Mouse (Mus musculus) CD4-positive naive resting alpha-beta T cell, adult 57 days (primary cell): ENCODE measurements around the gene Phf5a. TPM values are rescaled to one million over a fixed set of nuclear protein-coding genes. Genes with fewer than 3 reads are reported as not detected.

ENCODE experiments used
- total RNA-seq: library from RNA; stranded (reverse); gene quantifications from one replicate; pipeline ENCODE4 v1.2.4, GENCODE M21; 2023

Gene Phf5a
- 69.0 TPM for total RNA-seq

DNA sequence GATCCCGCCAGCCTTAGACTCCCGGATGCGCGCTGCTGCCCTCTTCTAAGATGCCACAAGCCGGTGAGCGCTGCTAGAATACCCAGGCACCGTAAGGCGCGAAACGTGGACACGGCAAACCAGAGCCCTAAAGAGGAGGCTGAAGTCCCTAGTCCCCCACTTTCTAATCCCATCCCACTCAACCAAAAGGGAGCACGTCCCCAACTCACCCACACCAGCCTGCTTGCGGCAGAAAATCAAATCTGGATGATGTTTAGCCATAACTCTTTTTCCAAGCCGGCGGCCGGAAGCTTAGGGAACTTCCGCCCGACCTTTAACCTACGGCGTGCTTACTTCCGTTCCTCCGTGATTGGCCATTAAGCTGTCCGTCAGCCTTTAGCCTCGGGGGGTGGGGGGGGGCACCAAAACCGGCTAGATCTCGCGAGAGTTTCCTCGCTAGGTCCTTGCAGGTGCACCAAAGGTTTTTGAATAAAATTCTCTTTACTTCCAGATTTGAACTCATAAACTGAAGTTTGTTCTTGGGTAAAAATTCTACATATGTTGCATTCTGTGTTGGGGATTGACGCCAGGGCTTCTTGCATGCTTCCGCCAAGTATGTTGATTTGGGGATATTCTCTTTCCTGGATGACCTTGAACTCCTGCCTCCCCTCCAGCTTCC, at the start of gene Phf5a:
TSS of gene Phf5a (minus strand) at position 308 of the 658 bp plus-strand sequence.

DNA sequence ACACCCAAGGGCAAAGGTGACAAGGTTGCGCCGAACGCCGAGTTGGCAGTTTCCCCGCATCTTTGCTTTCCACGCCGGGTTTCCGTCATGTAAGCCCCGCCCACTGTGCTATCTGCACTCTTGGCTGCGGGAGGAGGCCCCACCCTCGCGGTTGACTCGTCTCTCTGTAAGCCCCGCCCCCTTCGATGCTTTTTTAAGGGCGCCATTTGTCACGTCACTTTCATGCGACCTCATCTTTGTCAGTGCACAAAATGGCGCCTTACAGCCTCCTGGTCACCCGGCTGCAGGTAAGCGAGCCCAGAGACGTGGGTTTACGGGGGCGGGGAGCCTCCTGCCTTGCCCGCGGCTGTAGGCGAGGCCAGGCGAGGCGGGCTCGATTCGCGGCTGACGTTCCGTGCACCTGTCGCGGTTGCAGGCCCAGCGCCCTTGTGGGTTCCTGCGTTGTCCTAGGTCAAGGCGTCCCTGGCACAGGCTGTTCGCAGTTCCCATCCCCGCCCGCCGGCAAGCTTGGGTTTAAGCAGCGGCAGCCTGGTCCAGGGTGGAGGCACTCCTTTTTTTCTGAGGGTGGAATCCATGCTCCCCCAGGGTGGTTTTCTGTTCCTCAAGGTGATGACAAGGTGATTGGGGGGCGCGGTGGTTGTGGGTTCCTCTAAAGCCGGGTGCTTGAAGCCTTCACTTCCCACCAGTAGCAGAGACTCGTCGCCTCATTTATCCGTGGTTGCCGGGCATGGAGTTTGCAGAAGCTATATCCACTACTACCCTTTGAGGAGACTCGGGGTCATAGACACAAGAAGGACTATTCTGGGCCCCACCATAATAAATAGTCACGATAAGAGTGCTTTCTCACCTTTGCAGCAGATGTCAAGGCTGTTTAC, 788 bp upstream of the Phf5a start, which contains the start of gene Aco2:
TSS of gene Aco2 (plus strand) at position 48 of the 875 bp plus-strand sequence.

DNA sequence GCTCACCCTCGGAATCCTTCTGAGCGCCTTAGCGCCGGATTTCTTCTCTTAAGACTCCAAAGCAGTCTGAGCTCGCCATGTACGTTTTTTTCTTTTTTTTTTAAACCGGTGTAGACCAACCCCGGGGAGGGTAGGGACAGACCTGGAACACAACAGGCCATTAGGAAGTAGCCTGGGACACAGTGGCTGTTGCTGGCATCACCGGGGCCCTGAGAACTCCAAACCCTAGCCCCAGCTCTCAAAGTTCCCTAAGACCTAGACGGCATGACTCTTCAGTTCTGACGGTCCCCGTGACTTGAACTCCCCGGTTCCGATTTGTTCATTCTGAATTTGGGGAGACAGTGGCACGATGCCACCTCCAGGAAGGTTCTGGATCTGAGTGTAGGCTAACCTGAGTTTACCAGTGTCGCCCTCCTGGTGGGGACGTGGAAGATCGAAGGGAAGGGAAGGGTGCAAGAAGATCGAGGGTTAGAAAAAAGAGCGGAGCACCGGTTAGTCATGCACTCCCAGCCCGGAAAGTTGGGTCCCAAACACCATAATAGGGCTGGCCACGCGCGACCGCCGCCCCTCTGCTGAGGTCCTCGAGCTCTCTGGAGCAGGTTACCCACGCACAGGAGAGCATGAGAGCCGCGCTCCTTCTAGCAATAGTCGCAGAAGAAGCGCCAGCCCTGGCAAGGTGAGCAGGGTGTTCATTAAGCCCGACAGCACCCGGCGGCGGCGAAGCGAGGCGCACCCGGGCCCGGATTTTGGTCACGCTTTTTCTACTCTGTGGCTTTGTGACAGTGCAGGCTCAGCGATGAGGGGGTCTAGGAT, 13.0 kb downstream of the Phf5a start, which contains the start of gene Tob2:
TSS of gene Tob2 (minus strand) at position 280 of the 813 bp plus-strand sequence.

Other genes starting within 250 kb of the Phf5a start
- gene L3mbtl2, start 208.0 kb downstream of the Phf5a start, total RNA-seq, result 45.8 TPM
- gene Chadl, start 174.6 kb downstream of the Phf5a start, total RNA-seq, result not detected
- 18.7 TPM for gene Zc3h7b, start 126.9 kb downstream of the Phf5a start, total RNA-seq
- gene Rangap1, start 126.4 kb downstream of the Phf5a start, total RNA-seq, result 74.5 TPM
- gene Tef, start 69.5 kb downstream of the Phf5a start, total RNA-seq, result 22.0 TPM
- 97.9 TPM for gene Tob2, start 13.1 kb downstream of the Phf5a start, total RNA-seq
- gene Aco2, start 398 bp upstream of the Phf5a start, total RNA-seq, result 134 TPM
- 12.4 TPM for gene Polr3h, start 54.3 kb upstream of the Phf5a start, total RNA-seq
- not detected for gene Csdc2, start 64.8 kb upstream of the Phf5a start, total RNA-seq
- gene Pmm1, start 89.0 kb upstream of the Phf5a start, total RNA-seq, result 19.6 TPM
- gene 1700029P11Rik, start 108.6 kb upstream of the Phf5a start, total RNA-seq, result not detected
- gene Xrcc6, start 115.9 kb upstream of the Phf5a start, total RNA-seq, result 35.7 TPM
- 23.9 TPM for gene Desi1, start 162.0 kb upstream of the Phf5a start, total RNA-seq
- gene Snu13, start 175.7 kb upstream of the Phf5a start, total RNA-seq, result 93.2 TPM
- gene 4930407I10Rik, start 187.2 kb upstream of the Phf5a start, total RNA-seq, result not detected
- not detected for gene Mei1, start 198.1 kb upstream of the Phf5a start, total RNA-seq